Mouse (Mus musculus): Measurements from ENCODE around the gene Gm10100.

- TF ChIP-seq CTCF (IDR thresholded peaks at IDR 0.05) (no peak), EP300 (IDR thresholded peaks at IDR 0.05) (no peak)
Observed at GRCm38 (mm10) chr10:77687021-77687420, 39.3 kb upstream of the Gm10100 start.
